Mouse (Mus musculus) ES-E14 (cell line): Measurements from ENCODE around the gene Tmem256.

Experiments used
- MAFK ChIP-seq: IDR thresholded peaks from 2 replicates; pipeline ENCODE4 v1.6.1; 2014; ENCODE audit warnings: mild to moderate bottlenecking, low read depth, low read length, inconsistent platforms; ENCODE audit not compliant: insufficient read depth
- ZC3H11A ChIP-seq: IDR thresholded peaks from 2 replicates; pipeline ENCODE4 v1.6.1; 2012; ENCODE audit warnings: low read depth, mild to moderate bottlenecking, inconsistent platforms, low read length, borderline replicate concordance

- no peak for TF ChIP-seq MAFK
- no peak for TF ChIP-seq ZC3H11A
Observed at GRCm38 (mm10) chr11:69886907-69887635, 48.8 kb downstream of the Tmem256 start.
